Mouse (Mus musculus) midbrain, postnatal 0 days (tissue): ENCODE measurements around the gene Zfp418. TPM values are rescaled to one million over a fixed set of nuclear protein-coding genes. Genes with fewer than 3 reads are reported as not detected.
"Not testable (repeated sequence)": the region's sequence is repeated elsewhere in the genome, so short reads cannot be mapped to it uniquely, and the experiment has no call there.

Experiments used
- ATAC-seq: fragments of 200-750 bp; cut with Nextera tagmentation; 2 replicates; pipeline ENCODE4 v1.8.0; 2017; ENCODE audit warnings: moderate number of reproducible peaks, mild to moderate bottlenecking, moderate TSS enrichment, moderate library complexity; ENCODE audit not compliant: low FRiP score
- DNase-seq: peaks from one replicate; pipeline ENCODE4 v3.0.0-alpha.2; 2015; ENCODE audit warnings: low spot score
- H3K27ac ChIP-seq: fragments of 300-500 bp; sonication (generic); 2 replicates; pipeline ENCODE4 v1.5.1; 2014; ENCODE audit warnings: low read depth, mild to moderate bottlenecking, low read length, mixed read lengths
- H3K27me3 ChIP-seq: fragments of 300-500 bp; sonication (generic); 2 replicates; pipeline ENCODE4 v1.6.1; 2014; ENCODE audit warnings: low read length, control low read depth, mixed read lengths; ENCODE audit not compliant: insufficient read depth
- H3K36me3 ChIP-seq: fragments of 300-500 bp; sonication (generic); 2 replicates; pipeline ENCODE4 v1.6.1; 2014; ENCODE audit warnings: low read length, control low read depth, mixed read lengths; ENCODE audit not compliant: insufficient read depth
- H3K4me1 ChIP-seq: fragments of 300-500 bp; sonication (generic); 2 replicates; pipeline ENCODE4 v1.6.1; 2014; ENCODE audit warnings: mild to moderate bottlenecking, control low read depth, antibody characterized with exemption, low read length, mixed read lengths; ENCODE audit not compliant: insufficient read depth
- H3K4me2 ChIP-seq: fragments of 300-500 bp; sonication (generic); 2 replicates; pipeline ENCODE4 v1.6.1; 2014; ENCODE audit warnings: low read depth, mild to moderate bottlenecking, low read length, mixed read lengths; ENCODE audit not compliant: poor library complexity, severe bottlenecking
- H3K4me3 ChIP-seq: fragments of 300-500 bp; sonication (generic); 2 replicates; pipeline ENCODE4 v1.5.1; 2014; ENCODE audit warnings: low read depth, mild to moderate bottlenecking, low read length, moderate library complexity
- H3K9ac ChIP-seq: fragments of 300-500 bp; sonication (generic); replicated peaks from 2 replicates; pipeline ENCODE4 v1.6.1; 2014; ENCODE audit warnings: mild to moderate bottlenecking, low read length, moderate library complexity, mixed read lengths; ENCODE audit not compliant: poor library complexity, severe bottlenecking
- H3K9me3 ChIP-seq: fragments of 300-500 bp; sonication (generic); 2 replicates; pipeline ENCODE4 v1.6.1; 2016; ENCODE audit warnings: low read length, control low read depth
- CTCF ChIP-seq: IDR thresholded peaks from 2 replicates; pipeline ENCODE4 v1.5.1; 2016; ENCODE audit warnings: antibody characterized with exemption, mild to moderate bottlenecking
- WGBS: fragments of 180-500 bp; shearing (Covaris S2); extraction: QIAGEN DNeasy Blood & Tissue Kit; methylation state at CpG from one replicate; pipeline ENCODE4 v1.1.7; 2014; 5-methylcytosine and 5-hydroxymethylcytosine counted together
- polyA plus RNA-seq: library from polyadenylated mRNA; unstranded; fragments of >200 nt; fragmentation: Nextera tagmentation; extraction: Ambion mirVana; gene quantifications from 2 replicates; pipeline ENCODE4 v1.2.1, GENCODE M21; 2015
- total RNA-seq: library from RNA; depleted of rRNA; stranded (reverse); fragments of >200 nt; gene quantifications from 2 replicates; pipeline ENCODE4 v1.2.3, GENCODE M21; 2014; rRNA removed

Gene Zfp418
- total RNA-seq (4.5 and 5.6 TPM in 2 replicates), polyA plus RNA-seq (0.99 and 1.4 TPM in 2 replicates)

DNA sequence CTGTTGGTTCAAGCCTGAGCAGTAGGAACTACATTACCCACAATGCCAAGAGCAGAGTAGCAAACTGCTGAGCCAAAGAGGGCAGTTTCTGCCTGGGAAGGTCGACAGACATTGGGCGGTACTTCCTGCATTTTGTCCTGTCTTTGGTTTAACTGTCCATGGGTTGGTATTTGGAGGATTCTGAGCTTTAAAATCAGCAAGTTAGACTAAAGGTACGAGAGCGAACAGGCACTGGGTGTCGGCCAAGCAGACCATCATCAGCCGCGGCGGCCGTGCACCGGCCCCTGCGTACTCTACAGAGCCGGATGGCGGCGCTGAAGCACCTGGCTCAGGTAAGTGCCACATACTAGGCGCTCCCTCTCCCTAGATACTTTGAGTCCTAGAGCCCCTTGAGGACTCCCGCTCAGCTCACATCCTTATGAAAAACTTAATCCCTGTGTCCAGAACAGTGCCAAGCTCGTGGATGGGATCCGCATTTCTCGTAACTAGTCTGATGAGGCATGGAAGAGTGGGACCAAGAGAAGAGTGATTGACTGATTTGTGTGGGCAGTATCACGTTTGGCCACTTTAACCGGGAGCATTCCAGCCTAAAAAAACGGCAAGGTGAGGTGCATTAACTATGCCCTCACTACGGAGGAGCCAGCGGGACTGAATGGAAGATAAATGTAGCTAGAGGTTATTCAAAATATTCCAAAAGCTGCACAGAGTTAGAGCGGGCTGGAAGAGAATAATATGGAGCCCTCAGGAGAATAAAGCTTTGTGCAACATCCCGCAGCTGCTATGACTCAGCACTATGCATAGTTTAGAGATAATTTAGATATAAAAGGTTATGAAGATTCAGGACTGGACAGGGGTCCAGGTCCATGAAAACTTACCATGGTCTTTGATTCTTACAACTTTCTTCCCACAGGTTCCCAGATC is at the start of gene Zfp418:
Gene Zfp418, plus strand, starts transcription at position 104 of the 921 bp plus-strand sequence.
- H3K9me3 ChIP-seq = no peaks in the 10 kb centered on the region
- under 1% methylated on average over 26 of the region's 26 CpGs for WGBS
- ATAC-seq = peak; percentile 96

DNA sequence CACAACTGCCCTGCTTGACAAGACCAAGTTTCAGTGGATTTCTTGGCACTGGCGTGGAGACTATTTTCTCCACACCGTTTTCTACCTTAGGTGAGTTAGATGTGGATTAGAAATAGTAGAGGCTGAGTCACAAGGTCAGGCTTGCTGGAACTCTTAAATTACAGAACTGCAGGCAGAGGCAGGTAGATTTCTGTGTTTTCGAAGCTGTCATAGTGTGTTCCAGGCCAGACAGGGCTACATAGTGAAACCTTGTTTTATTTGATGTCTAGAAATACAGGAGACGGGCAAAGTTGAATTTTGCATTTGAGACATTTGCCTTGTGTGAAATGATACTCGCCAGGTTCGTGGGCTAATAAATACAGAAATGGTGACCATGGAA is 49.5 kb upstream of the Zfp418 start:
- H3K27ac ChIP-seq = no peak overlapping the region
- ATAC-seq = peak; percentile 29; the same call in 1 of the 2 replicates

More for the DNA sequence above, at the start of gene Zfp418:
- peak; percentile 41 for TF ChIP-seq CTCF
- Histone ChIP-seq H3K4me2 (peak within 1 kb of the TSS; percentile 67), H3K9ac (peak within 1 kb of the TSS; percentile 64), H3K4me1 (no peaks in the 10 kb centered on the region; the same call in 1 of the 2 replicates), H3K36me3 (peaks cover 4% of the 10 kb centered on the region; the same call in 1 of the 2 replicates), H3K27ac (peak within 1 kb of the TSS; percentile 69), H3K4me3 (peak within 1 kb of the TSS; percentile 71), H3K27me3 (no peaks in the 10 kb centered on the region)
- peak; percentile 92 for DNase-seq

DNA sequence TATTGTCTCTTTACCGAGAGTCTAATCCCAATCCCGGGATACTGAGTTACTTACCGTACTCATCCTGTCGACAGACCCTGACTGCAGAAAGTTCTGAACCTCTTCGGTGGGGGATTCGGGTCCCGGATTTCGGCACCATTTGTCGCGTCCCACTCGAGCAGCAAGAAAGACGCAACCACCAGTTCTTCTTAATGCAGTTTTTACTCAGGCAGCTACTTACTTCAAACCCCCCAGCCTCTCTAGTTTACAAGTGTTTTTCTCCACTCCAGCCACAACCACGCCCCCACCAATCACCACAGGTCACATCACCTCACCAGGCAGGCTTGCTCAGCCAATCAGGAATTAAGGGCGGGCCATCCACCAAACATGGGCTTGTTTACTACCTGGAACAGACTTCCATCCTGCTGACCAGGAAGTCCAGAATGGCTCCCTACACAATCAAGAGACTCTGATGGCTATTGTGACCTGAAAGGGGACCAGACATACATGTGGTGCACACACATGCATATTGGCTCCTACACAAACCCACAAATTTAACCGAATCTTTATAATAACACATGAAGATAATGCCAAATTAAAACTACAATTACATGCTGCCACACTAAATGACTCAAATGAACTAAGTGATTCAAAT is 40.5 kb upstream of the Zfp418 start:
- H3K9ac ChIP-seq, H3K9me3 ChIP-seq, H3K27ac ChIP-seq, ATAC-seq, H3K27me3 ChIP-seq, H3K4me1 ChIP-seq, DNase-seq, H3K4me3 ChIP-seq, H3K4me2 ChIP-seq: not testable (repeated sequence)
- H3K36me3 ChIP-seq = peaks cover 18% of the 10 kb centered on the region
- WGBS = 94% methylated on average over 14 of the region's 15 CpGs

More for the DNA sequence above, 49.5 kb upstream of the Zfp418 start:
- 52% methylated on average over 6 of the region's 6 CpGs for whole genome bisulfite sequencing
- H3K9me3 ChIP-seq = no peaks in the 10 kb centered on the region
- H3K36me3 ChIP-seq = peaks cover 14% of the 10 kb centered on the region
- TF ChIP-seq CTCF = no peak
- H3K9ac ChIP-seq = no peak overlapping the region
- peak overlapping the region; percentile 56 for H3K4me2 ChIP-seq
- peak overlapping the region; percentile 56 for H3K4me3 ChIP-seq
- H3K27me3 ChIP-seq = no peaks in the 10 kb centered on the region
- no peak for DNase-seq
- 0 out of 2 replicates have a peak, but pooled peaks cover 6% of the 10 kb centered on the region for H3K4me1 ChIP-seq

DNA sequence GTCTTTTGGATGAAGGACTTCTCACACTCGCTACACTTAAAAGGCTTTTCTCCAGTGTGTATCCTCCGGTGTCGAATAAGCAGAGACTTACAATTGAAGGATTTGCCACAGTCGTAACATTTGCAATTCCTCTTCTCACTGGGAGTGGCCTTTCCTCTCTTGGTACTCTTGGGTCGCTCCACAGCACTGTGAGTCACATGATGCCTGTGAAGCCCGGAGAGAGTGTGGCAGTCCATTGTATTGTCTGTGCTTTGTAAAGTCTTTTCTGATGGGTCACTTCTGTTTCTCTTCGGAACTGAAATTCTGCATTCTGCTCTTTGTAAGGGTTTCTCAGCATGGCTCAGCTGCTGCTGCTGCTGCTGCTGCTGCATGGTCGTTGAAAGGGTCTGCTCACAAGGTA is 38.4 kb upstream of the Zfp418 start:
- Histone ChIP-seq H3K4me3 (no peak overlapping the region), H3K4me1 (peaks cover 5% of the 10 kb centered on the region; the same call in 1 of the 2 replicates), H3K9ac (no peak overlapping the region), H3K27ac (no peak overlapping the region), H3K27me3 (no peaks in the 10 kb centered on the region), H3K36me3 (peaks cover 18% of the 10 kb centered on the region), H3K4me2 (no peak overlapping the region), H3K9me3 (no peaks in the 10 kb centered on the region)
- DNase-seq (no peak), ATAC-seq (no peak)
- no peak for TF ChIP-seq CTCF
- WGBS = 58% methylated on average over 8 of the region's 8 CpGs

GRCm38 (mm10) chr7:7136379-7136866 is 34.7 kb upstream of the Zfp418 start, which contains the start of gene Zfp773:
Zfp773 (minus strand) TSS chr7:7136755.
- Histone ChIP-seq H3K4me1 (peaks cover 5% of the 10 kb centered on the region; the same call in 1 of the 2 replicates), H3K4me2 (peak within 1 kb of the TSS; percentile 63), H3K9ac (peak within 1 kb of the TSS; percentile 62), H3K4me3 (peak within 1 kb of the TSS; percentile 50), H3K27ac (peak within 1 kb of the TSS; percentile 77), H3K27me3 (no peaks in the 10 kb centered on the region), H3K9me3 (no peaks in the 10 kb centered on the region), H3K36me3 (peaks cover 18% of the 10 kb centered on the region)
- DNase-seq (peak; percentile 79), ATAC-seq (peak; percentile 96)
- peak; percentile 68 for TF ChIP-seq CTCF
- 6% methylated on average over 16 of the region's 16 CpGs for WGBS
